Mouse (Mus musculus) heart, embryonic 15.5 days (tissue): ENCODE data around the gene Abcc4. TPM values are rescaled to one million over a fixed set of nuclear protein-coding genes. Genes with fewer than 3 reads are reported as not detected.

Source experiments
- ATAC-seq: fragments of 200-750 bp; cut with Nextera tagmentation; replicated peaks from 2 replicates; pipeline ENCODE4 v1.8.0; 2017; ENCODE audit warnings: low read depth, moderate TSS enrichment; ENCODE audit not compliant: insufficient number of reproducible peaks, insufficient read depth, low FRiP score
- H3K27ac ChIP-seq: fragments of 300-500 bp; sonication (generic); 2 replicates; pipeline ENCODE4 v1.5.1; 2015; ENCODE audit warnings: mild to moderate bottlenecking, inconsistent platforms
- H3K27me3 ChIP-seq: fragments of 300-500 bp; sonication (generic); 2 replicates; pipeline ENCODE4 v1.6.1; 2015; ENCODE audit warnings: inconsistent platforms
- H3K36me3 ChIP-seq: fragments of 300-500 bp; sonication (generic); 2 replicates; pipeline ENCODE4 v1.6.1; 2015; ENCODE audit warnings: mild to moderate bottlenecking, inconsistent platforms
- H3K4me1 ChIP-seq: fragments of 300-500 bp; sonication (generic); replicated peaks from 2 replicates; pipeline ENCODE4 v1.6.1; 2015; ENCODE audit warnings: inconsistent platforms
- H3K4me2 ChIP-seq: fragments of 300-500 bp; sonication (generic); 2 replicates; pipeline ENCODE4 v1.6.1; 2015; ENCODE audit warnings: inconsistent platforms, mild to moderate bottlenecking, moderate library complexity
- H3K4me3 ChIP-seq: fragments of 300-500 bp; sonication (generic); 2 replicates; pipeline ENCODE4 v1.5.1; 2015; ENCODE audit warnings: mild to moderate bottlenecking, inconsistent platforms
- H3K9ac ChIP-seq: fragments of 300-500 bp; sonication (generic); 2 replicates; pipeline ENCODE4 v1.6.1; 2015; ENCODE audit warnings: mild to moderate bottlenecking, inconsistent platforms
- H3K9me3 ChIP-seq: fragments of 300-500 bp; sonication (generic); replicated peaks from 2 replicates; pipeline ENCODE4 v1.6.1; 2016; ENCODE audit warnings: inconsistent platforms
- whole genome bisulfite sequencing: fragments of 180-500 bp; shearing (Covaris S2); methylation state at CpG from one replicate; pipeline ENCODE4 v1.1.7; 2015; ENCODE audit warnings: mixed read lengths; 5-methylcytosine and 5-hydroxymethylcytosine counted together
- polyA plus RNA-seq: library from polyadenylated mRNA; unstranded; fragments of >200 nt; fragmentation: Nextera tagmentation; extraction: Ambion mirVana; gene quantifications from 2 replicates; pipeline ENCODE4 v1.2.1, GENCODE M21; 2015

Abcc4 gene
- polyA plus RNA-seq, 1 experiment from 2014 or later, result 1.6 TPM

DNA sequence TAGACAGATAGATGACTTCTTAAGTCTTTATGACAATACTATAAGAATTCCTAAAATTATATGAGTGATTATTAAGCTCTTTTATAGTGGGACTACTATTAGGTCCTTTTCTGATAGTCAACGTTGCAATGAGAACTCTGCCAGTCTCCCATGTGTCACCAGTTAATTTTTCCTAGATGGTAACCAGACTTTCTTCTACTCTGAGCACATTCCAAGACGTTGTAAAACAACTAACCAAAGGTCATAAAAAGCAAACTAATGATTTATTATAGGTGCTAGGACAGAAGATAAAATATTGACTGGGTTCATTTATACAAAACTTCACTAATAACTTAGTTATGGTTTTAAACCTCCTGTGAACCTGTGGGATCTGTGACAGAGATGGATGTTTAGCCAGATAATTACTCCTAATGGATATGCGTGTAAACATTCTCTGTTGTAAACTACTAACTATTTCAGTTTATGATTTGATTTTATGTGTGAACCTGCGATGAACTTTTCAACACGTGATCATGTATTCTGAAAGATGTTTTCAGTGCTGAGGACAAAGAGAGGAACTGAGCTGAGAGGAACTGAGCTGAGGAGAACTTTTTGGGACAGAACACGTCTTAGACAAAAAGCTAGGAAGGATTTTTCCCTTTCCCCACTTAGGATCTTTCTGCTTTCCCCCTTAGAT lies 85.1 kb downstream of the Abcc4 start:
- Histone ChIP-seq H3K27ac (no peak overlapping the region), H3K4me1 (no peaks in the 10 kb centered on the region), H3K9ac (no peak overlapping the region), H3K4me2 (no peak overlapping the region), H3K36me3 (no peaks in the 10 kb centered on the region), H3K9me3 (no peaks in the 10 kb centered on the region), H3K4me3 (no peak overlapping the region), H3K27me3 (no peaks in the 10 kb centered on the region)
- 73% methylated on average over 6 of the region's 6 CpGs for WGBS
- no peak for ATAC-seq

DNA sequence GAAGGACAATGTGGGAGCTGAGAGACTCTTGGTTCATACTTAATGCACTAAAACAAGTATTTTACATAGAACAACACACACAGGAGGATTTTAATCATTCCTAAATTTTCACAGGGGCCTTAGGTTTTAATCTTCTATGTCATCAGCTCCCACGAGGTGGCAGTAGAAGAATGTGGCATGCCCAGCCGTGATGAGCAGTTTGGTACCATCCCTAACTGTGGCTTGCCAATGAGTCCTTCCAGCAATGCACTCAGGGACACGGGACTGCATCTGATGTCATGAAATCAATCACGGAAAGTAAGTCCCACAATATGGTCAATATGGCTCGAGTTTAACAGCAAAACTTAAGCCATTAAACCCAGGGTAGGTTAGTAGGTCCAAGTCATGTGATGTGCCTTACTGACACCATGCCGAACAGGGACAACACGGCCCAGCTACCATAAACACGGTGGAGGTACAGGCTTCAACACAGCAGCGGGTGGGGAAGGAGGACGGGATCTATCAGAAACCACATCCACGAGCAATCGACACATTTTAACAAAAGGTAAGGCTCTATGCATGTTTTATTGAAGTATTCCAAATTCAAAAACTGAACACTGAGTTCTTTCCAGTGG lies 89.2 kb downstream of the Abcc4 start:
- 73% methylated on average over 12 of the region's 12 CpGs for WGBS
- Histone ChIP-seq H3K4me1 (no peaks in the 10 kb centered on the region), H3K27ac (no peak overlapping the region), H3K9me3 (no peaks in the 10 kb centered on the region), H3K27me3 (no peaks in the 10 kb centered on the region), H3K4me3 (no peak overlapping the region), H3K36me3 (no peaks in the 10 kb centered on the region), H3K9ac (no peak overlapping the region), H3K4me2 (no peak overlapping the region)
- no peak for ATAC-seq

DNA sequence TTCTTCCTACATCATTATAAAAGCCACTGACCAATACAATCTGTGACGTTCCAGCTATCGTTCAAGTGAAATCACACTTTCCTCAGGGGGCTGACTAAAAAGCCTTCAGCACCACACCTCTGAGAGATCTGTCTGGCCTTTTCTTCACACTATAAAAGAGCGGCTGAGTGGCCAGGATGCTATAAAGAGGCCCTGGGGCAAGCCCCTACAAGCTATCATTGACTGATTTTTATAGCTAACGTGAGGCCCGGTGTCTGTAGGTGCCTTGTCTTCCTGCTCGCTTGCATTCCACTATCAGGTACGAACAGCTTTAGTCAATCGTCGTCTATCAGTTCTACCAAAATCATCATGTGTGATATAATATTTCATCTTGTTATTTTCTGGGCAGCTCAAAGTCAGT lies 92.3 kb downstream of the Abcc4 start:
- H3K9ac ChIP-seq, result no peak overlapping the region
- H3K9me3 ChIP-seq, result no peaks in the 10 kb centered on the region
- H3K27me3 ChIP-seq, result no peaks in the 10 kb centered on the region
- H3K4me3 ChIP-seq, result no peak overlapping the region
- ATAC-seq, result no peak
- no peaks in the 10 kb centered on the region for H3K36me3 ChIP-seq
- H3K4me1 ChIP-seq, result no peaks in the 10 kb centered on the region
- no peak overlapping the region for H3K27ac ChIP-seq
- H3K4me2 ChIP-seq, result no peak overlapping the region
- WGBS, result 63% methylated on average over 9 of the region's 9 CpGs

DNA sequence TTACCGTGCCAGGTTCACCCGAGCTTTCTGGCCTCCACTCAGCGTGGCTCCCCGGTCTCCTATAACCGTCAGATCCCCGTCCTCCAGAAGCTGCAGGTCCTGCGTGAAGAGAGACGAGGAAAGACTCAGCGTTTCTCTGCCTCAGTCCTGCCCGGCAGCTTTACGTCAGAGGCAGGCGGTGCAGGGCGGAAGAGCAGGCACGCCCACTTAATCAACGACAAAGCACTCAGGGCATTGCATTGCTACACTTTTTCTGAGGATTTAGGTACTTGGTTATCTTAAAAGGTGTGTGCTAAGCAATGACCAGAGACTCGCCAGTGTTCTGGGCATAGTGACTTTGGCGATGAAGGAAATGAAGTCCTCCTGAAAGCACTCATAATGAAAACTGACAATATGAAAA lies 94.3 kb downstream of the Abcc4 start:
- no peaks in the 10 kb centered on the region for H3K27me3 ChIP-seq
- no peak overlapping the region for H3K9ac ChIP-seq
- H3K27ac ChIP-seq, result no peak overlapping the region
- no peaks in the 10 kb centered on the region for H3K9me3 ChIP-seq
- 69% methylated on average over 17 of the region's 17 CpGs for WGBS
- no peak for ATAC-seq
- no peaks in the 10 kb centered on the region for H3K36me3 ChIP-seq
- H3K4me3 ChIP-seq, result no peak overlapping the region
- H3K4me1 ChIP-seq, result no peaks in the 10 kb centered on the region
- H3K4me2 ChIP-seq, result no peak overlapping the region

DNA sequence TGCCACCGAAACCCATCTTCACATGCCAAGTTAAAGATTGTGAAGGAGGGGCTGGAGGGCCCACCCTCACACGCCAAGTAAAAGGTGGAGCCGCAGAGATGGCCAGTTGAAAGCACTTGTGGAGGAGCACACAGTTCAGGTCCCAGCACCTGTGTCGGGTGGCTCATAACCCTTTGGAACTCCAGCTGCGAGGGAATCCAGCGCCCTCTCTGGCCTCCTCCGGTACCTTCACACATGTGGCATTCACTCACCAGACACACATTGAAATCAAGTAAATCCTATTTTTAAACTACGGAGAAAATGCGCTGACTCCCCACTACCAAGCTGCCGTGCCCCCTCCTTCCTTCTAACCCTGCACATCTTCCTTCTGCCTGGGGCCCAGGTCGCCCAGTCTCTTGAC lies 95.2 kb downstream of the Abcc4 start:
- ATAC-seq, result no peak
- H3K27me3 ChIP-seq, result no peaks in the 10 kb centered on the region
- no peaks in the 10 kb centered on the region for H3K36me3 ChIP-seq
- no peak overlapping the region for H3K4me3 ChIP-seq
- no peak overlapping the region for H3K27ac ChIP-seq
- 95% methylated on average over 11 of the region's 11 CpGs for WGBS
- no peaks in the 10 kb centered on the region for H3K9me3 ChIP-seq
- no peaks in the 10 kb centered on the region for H3K4me1 ChIP-seq
- no peak overlapping the region for H3K4me2 ChIP-seq
- H3K9ac ChIP-seq, result no peak overlapping the region

DNA sequence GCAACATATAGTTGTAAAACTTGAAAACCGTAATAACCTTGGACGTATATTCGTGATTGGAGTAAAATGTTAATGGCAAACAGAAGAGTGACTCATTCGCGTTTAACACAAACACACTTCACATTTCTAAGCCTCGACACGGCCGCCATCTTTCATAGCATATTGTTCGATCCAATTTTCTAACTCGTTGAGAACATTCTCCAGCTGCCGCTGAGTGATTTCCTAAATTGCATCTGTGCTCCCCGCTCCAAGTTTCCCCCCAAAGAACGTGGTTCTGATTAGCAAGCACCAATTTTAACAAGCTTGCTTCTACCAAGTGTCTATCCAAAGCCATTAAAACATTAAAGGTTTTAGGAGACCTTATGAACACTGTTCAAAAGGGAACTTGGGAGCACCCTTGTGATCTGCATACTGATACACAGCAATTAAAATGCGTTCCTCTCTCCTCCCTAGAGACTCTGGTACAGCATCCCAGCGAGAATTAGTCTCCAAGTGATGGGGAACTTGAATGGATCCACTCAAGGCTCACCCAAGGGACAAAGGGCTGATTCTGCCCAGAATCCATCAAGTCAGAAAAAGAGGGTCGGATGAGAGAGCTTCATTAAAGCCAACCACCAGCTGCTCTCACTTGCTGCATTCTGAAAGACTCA lies 97.1 kb downstream of the Abcc4 start:
- H3K27ac ChIP-seq, result no peak overlapping the region
- WGBS, result 82% methylated on average over 16 of the region's 16 CpGs
- no peaks in the 10 kb centered on the region for H3K36me3 ChIP-seq

DNA sequence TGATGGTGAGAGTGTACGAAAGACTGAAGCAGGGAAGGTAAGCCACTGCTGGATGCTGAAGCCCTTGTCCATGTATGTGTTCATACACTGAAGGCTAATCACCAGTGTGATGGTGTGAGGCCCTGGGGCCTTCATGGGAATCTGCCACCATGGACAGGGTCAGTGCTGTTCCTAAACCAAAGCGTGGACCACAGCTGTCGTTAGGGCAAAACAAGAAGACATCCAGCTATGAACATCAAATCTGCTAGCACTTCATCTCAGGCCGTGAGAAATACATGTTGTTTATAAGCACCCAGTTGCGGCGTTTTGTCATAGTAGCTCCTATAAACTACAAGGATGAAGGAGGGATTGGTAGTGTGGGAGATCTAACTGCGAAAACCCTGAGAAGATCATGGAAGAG lies 97.7 kb downstream of the Abcc4 start:
- ATAC-seq, result no peak
- 84% methylated on average over 7 of the region's 7 CpGs for whole genome bisulfite sequencing
- H3K9ac ChIP-seq, result no peak overlapping the region
- H3K9me3 ChIP-seq, result no peaks in the 10 kb centered on the region
- no peak overlapping the region for H3K4me3 ChIP-seq
- H3K4me2 ChIP-seq, result no peak overlapping the region
- no peaks in the 10 kb centered on the region for H3K4me1 ChIP-seq
- no peak overlapping the region for H3K27ac ChIP-seq
- H3K27me3 ChIP-seq, result no peaks in the 10 kb centered on the region
- H3K36me3 ChIP-seq, result no peaks in the 10 kb centered on the region

More for the DNA sequence above, 97.1 kb downstream of the Abcc4 start:
- ATAC-seq, result no peak
- Histone ChIP-seq H3K4me1 (no peaks in the 10 kb centered on the region), H3K9me3 (no peaks in the 10 kb centered on the region), H3K4me2 (no peak overlapping the region), H3K4me3 (no peak overlapping the region), H3K27me3 (no peaks in the 10 kb centered on the region), H3K9ac (no peak overlapping the region)

DNA sequence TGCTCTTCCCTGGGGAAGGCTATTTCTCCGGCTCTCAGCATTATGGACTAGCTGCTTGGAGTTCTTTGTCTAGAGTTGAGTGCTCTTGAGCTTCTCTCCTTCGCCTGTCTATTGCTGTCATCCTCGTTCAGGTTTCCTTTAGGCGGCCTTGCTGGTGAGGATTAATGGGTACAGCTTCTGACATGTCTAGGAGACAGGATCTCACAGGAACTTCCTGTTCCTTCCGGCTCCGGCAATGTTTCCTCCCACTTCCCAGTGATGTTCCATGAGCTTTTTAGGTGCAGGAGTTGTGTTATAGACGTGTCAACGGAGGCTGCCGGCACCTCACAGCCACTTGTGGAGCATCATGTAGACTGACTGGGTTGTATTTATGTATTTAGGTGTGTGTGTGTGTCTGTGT lies 99.5 kb downstream of the Abcc4 start:
- WGBS, result 74% methylated on average over 9 of the region's 9 CpGs
- ATAC-seq, result no peak

DNA sequence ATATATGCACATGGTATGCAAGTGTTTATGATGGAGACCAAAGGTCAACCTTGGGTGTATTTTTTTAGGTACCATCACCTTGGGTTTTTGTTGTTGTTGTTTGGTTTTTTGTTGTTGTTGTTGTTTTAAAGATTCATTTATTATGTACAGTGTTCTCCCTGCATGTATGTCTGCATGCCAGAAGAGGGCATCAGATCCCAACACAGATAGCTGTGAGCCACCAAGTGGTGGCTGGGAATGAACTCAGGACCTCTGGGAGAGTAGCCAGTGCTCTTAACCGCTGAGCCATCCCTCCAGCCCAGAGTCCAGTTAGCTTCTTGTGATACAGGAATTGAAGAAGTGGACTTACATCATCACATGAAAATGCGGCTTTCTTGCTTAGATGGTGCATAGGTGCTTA lies 101.1 kb downstream of the Abcc4 start:
- 89% methylated on average over 2 of the region's 2 CpGs for WGBS
- no peaks in the 10 kb centered on the region for H3K4me1 ChIP-seq
- ATAC-seq, result no peak

More for the DNA sequence above, 99.5 kb downstream of the Abcc4 start:
- Histone ChIP-seq H3K9ac (no peak overlapping the region), H3K27me3 (no peaks in the 10 kb centered on the region), H3K9me3 (no peaks in the 10 kb centered on the region), H3K4me3 (no peak overlapping the region), H3K4me2 (no peak overlapping the region), H3K4me1 (no peaks in the 10 kb centered on the region), H3K36me3 (no peaks in the 10 kb centered on the region), H3K27ac (no peak overlapping the region)

DNA sequence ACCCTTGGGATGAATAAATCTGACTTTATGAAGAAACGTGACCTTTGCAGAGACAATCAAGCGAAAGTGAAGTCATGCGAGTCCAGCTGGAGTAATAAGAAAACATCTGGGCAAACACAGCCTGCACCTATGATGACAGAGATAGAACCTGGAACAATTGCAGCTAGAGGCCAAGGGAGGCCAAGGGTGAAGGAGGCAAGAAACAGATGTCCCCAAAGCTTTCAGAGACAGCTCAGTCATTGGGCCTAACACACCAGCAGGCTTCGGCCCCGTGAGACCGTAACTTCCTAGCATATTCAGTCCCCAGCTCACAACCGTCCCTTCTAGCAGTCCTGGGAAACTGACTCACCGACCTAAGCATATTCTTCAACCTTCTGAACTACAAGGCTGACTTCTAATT lies 104.0 kb downstream of the Abcc4 start:
- WGBS, result 65% methylated on average over 8 of the region's 8 CpGs
- H3K4me2 ChIP-seq, result no peak overlapping the region
- H3K9me3 ChIP-seq, result no peaks in the 10 kb centered on the region
- no peak overlapping the region for H3K27ac ChIP-seq
- H3K9ac ChIP-seq, result no peak overlapping the region
- H3K4me1 ChIP-seq, result no peaks in the 10 kb centered on the region
- H3K36me3 ChIP-seq, result no peaks in the 10 kb centered on the region
- H3K27me3 ChIP-seq, result no peaks in the 10 kb centered on the region
- no peak overlapping the region for H3K4me3 ChIP-seq
- no peak for ATAC-seq

More for the DNA sequence above, 101.1 kb downstream of the Abcc4 start:
- Histone ChIP-seq H3K36me3 (no peaks in the 10 kb centered on the region), H3K4me3 (no peak overlapping the region), H3K27ac (no peak overlapping the region), H3K27me3 (no peaks in the 10 kb centered on the region), H3K9ac (no peak overlapping the region), H3K9me3 (no peaks in the 10 kb centered on the region), H3K4me2 (no peak overlapping the region)

DNA sequence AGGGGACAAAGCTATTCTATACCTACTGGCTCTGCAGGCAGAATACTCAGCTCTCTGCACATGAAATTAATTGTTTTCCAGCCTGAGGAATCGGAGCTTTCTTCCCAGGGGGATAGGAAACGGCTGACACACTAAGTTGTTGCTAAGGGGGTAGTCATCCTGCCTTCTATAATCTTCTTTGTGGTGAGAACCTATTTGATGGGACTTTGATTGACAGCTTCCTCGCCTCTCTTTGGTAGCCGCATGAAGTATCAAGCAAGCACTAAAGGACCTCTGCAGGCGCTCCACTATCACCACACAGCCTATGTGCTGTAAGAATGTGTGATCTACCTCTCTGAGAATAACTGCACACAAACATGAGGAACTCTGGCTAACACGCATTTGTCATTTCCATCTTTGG lies 105.3 kb downstream of the Abcc4 start:
- Histone ChIP-seq H3K27ac (no peak overlapping the region), H3K36me3 (no peaks in the 10 kb centered on the region), H3K9me3 (no peaks in the 10 kb centered on the region), H3K27me3 (no peaks in the 10 kb centered on the region), H3K4me2 (no peak overlapping the region), H3K4me3 (no peak overlapping the region), H3K9ac (no peak overlapping the region), H3K4me1 (no peaks in the 10 kb centered on the region)
- ATAC-seq, result no peak
- 63% methylated on average over 6 of the region's 6 CpGs for WGBS

DNA sequence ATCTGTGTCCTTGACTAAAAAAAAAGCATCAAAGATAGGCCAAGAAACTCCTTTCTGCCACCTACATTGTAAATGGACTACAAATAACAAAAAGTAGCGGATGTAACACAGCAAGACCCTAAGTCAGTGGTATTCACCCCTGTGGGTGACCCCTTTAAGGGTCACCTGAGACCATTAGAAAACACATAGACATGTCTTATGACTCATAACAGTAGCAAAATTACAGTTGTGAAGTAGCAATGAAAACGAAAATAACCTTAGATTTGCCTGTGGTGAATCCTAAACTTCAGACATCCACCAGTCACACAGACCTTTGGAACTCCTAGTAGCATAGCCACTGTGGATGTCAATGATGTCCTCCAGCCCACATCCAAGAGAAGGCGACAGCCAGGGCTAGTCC lies 107.3 kb downstream of the Abcc4 start:
- Histone ChIP-seq H3K9me3 (no peaks in the 10 kb centered on the region), H3K4me1 (no peaks in the 10 kb centered on the region), H3K4me2 (no peak overlapping the region), H3K9ac (no peak overlapping the region), H3K27ac (no peak overlapping the region), H3K27me3 (no peaks in the 10 kb centered on the region), H3K36me3 (no peaks in the 10 kb centered on the region), H3K4me3 (no peak overlapping the region)
- ATAC-seq, result no peak
- WGBS, result 83% methylated on average over 3 of the region's 3 CpGs
